Mouse (Mus musculus): ENCODE measurements around the gene Hnrnpk. TPM values are rescaled to one million over a fixed set of nuclear protein-coding genes. Genes with fewer than 3 reads are reported as not detected.
A peak's percentile ranks its signal among the peaks of the same experiment; 100 is the strongest.
"Not testable (repeated sequence)": the region's sequence is repeated elsewhere in the genome, so short reads cannot be mapped to it uniquely, and the experiment has no call there.

Hnrnpk gene
- polyA plus RNA-seq (2015; fragmentation: Nextera tagmentation; extraction: Ambion mirVana), result 956 and 1,061 TPM in 2 replicates

DNA sequence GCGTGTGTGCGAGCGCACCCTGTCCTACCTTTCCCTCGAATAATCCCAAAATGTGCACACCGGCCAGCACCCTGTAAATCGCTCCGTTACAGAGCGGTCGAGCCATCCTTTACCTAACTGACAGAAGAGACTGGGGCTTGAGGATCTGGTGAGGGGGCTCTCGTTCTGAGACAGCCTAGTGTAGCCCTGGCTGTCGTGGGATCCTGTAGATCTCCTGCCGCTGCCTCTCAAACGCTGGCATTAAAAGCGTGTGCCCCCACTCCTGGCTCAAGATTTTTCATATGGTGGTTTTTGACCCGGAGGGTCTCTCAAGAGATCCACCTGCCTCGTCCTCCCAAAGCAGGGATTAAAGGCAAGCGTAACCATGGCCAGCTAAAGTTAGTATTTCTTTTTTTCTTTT is at the start of gene Hnrnpk:
Hnrnpk (minus strand) TSS at position 101 of the 400 bp plus-strand sequence.
- Histone ChIP-seq H3K9ac (ENCODE audit: low read length) (peak within 1 kb of the TSS; percentile 100), H3K4me3 (ENCODE audit: low read length) (peak within 1 kb of the TSS; percentile 99), H3K4me1 (ENCODE audit: control insufficient read depth, insufficient read depth, low read length) (peaks cover 11% of the 10 kb centered on the region), H3K27ac (ENCODE audit: low read length) (peak within 1 kb of the TSS; percentile 99), H3K4me2 (ENCODE audit: low read depth, low read length) (peak within 1 kb of the TSS; percentile 64)
- not testable (repeated sequence) for H3K36me3 ChIP-seq (ENCODE audit: control insufficient read depth, insufficient read depth); H3K9me3 ChIP-seq (replicated peaks; ENCODE audit: control insufficient read depth, low read length); H3K27me3 ChIP-seq (ENCODE audit: control insufficient read depth, insufficient read depth, low read length); ATAC-seq (replicated peaks; ENCODE audit: extremely low read depth, insufficient read depth, low FRiP score)
- WGBS, result 7% methylated on average over 16 of the region's 17 CpGs

DNA sequence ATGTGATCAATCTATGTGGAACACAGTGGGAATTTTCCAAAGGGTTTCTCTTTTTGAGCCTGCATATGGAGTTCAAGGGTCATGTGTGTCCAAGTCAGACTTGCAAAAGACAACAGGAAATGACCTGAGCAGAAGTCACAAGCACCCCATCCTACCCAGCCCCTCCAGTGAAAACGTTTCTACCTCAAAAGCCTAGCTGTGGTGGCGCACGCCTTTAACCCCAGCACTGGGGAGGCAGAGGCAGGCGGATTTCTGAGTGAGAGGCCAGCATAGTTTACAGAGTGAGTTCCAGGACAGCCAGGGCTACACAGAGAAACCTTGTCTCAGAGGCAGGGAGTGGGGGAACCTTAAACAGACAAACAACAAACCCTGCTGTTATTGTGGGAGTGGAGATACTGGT is 49.1 kb upstream of the Hnrnpk start:
- 69% methylated on average over 4 of the region's 4 CpGs for WGBS
- Histone ChIP-seq H3K9ac (ENCODE audit: low read length) (no peak overlapping the region), H3K27me3 (ENCODE audit: control insufficient read depth, insufficient read depth, low read length) (peaks cover 7% of the 10 kb centered on the region), H3K36me3 (ENCODE audit: control insufficient read depth, insufficient read depth) (no peaks in the 10 kb centered on the region), H3K27ac (ENCODE audit: low read length) (no peak overlapping the region), H3K4me1 (ENCODE audit: control insufficient read depth, insufficient read depth, low read length) (peaks cover 3% of the 10 kb centered on the region; the same call in 1 of the 2 replicates), H3K4me2 (ENCODE audit: low read depth, low read length) (peak overlapping the region; percentile 63), H3K4me3 (ENCODE audit: low read length) (no peak overlapping the region), H3K9me3 (replicated peaks; ENCODE audit: control insufficient read depth, low read length) (0 out of 2 replicates have a peak, but pooled peaks cover 2% of the 10 kb centered on the region)
- ATAC-seq (replicated peaks; ENCODE audit: extremely low read depth, insufficient read depth, low FRiP score), result no peak

DNA sequence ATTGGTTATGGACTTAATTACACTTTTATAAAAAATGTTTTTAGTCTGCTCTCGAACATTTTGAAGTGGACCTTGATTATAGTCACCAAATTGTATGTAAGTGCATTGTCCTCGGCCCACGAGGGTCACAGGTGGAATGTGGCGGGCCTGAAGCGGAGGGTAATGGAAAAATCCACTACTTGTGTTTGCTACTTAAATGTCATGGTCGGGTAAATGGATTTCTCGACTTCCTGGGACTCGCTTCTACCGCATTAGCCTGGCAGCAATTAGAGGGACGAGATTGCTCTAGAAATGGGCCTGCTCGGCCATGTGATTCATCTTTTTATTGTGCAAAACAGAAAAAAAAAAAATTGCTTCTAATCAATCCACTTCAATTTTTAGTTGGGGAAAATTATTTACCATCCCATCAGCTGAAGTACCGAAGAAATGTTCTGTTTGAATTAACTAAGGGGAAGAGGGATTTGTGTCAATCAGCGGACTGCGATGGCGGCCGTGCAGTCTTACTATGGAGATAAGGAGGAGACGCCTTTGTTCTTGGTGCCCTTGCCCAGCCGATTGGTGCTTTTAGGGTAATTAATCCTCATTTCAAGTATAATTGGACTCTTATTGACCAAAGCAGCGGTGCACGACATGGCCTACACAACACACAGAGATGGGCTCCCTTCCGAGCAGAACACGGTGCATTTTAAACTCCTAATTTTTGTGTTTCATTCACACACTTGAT is 47.5 kb upstream of the Hnrnpk start:
- no peak for ATAC-seq (replicated peaks; ENCODE audit: extremely low read depth, insufficient read depth, low FRiP score)
- 83% methylated on average over 22 of the region's 22 CpGs for WGBS
- peaks cover 3% of the 10 kb centered on the region; the same call in 1 of the 2 replicates for H3K4me1 ChIP-seq (ENCODE audit: control insufficient read depth, insufficient read depth, low read length)
- no peak overlapping the region for H3K4me3 ChIP-seq (ENCODE audit: low read length)
- no peaks in the 10 kb centered on the region for H3K9me3 ChIP-seq (replicated peaks; ENCODE audit: control insufficient read depth, low read length)
- no peaks in the 10 kb centered on the region for H3K36me3 ChIP-seq (ENCODE audit: control insufficient read depth, insufficient read depth)
- no peak overlapping the region for H3K4me2 ChIP-seq (ENCODE audit: low read depth, low read length)
- H3K27ac ChIP-seq (ENCODE audit: low read length), result no peak overlapping the region
- H3K27me3 ChIP-seq (ENCODE audit: control insufficient read depth, insufficient read depth, low read length), result peaks cover 10% of the 10 kb centered on the region
- no peak overlapping the region for H3K9ac ChIP-seq (ENCODE audit: low read length)

DNA sequence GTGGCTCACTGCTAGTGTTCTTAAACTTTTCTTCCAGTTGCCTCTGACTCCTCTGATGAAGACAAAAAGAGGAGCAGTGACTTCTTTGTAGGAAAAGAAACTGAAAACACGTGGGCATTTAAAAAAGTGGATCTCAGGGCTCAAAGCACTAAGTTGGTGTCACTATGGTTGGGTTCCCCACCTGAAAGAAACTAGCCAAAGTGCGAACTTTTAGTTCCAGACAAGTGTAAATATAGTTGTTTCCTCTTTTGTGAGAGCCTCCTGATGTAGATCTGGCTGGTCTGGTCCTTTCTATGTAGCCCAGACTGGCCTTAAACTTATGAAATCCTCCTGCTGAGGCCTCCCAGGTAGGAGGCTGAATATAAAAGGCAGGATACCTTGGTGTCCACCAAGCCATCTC is 43.4 kb upstream of the Hnrnpk start:
- WGBS, result 77% methylated on average over 2 of the region's 2 CpGs
- H3K4me2 ChIP-seq (ENCODE audit: low read depth, low read length), result no peak overlapping the region
- H3K4me3 ChIP-seq (ENCODE audit: low read length), result no peak overlapping the region
- ATAC-seq (replicated peaks; ENCODE audit: extremely low read depth, insufficient read depth, low FRiP score), result no peak
- no peaks in the 10 kb centered on the region for H3K36me3 ChIP-seq (ENCODE audit: control insufficient read depth, insufficient read depth)
- H3K9ac ChIP-seq (ENCODE audit: low read length), result no peak overlapping the region
- H3K27me3 ChIP-seq (ENCODE audit: control insufficient read depth, insufficient read depth, low read length), result peaks cover 3% of the 10 kb centered on the region; the same call in 1 of the 2 replicates
- H3K27ac ChIP-seq (ENCODE audit: low read length), result no peak overlapping the region
- no peaks in the 10 kb centered on the region for H3K4me1 ChIP-seq (ENCODE audit: control insufficient read depth, insufficient read depth, low read length)
- H3K9me3 ChIP-seq (replicated peaks; ENCODE audit: control insufficient read depth, low read length), result no peaks in the 10 kb centered on the region

DNA sequence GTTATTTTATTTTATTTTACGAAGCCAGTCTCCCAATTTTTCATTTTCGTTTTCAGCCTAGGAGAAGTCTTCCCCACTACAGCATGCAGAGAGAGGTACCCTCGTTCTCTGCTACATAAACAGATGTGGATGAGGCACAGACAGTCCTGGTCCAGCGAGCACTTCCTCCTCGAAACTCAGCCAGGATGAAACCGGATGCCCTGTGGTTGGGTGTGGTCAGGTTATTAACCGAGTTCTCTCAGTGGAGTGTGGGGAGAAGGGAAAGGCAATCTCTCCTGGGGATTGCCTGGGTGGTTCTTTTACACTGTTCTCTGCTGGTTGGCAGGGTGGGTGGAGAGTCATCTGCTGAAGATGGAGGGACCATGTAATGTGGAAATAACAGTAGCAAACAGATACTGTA is 40.6 kb upstream of the Hnrnpk start:
- H3K9ac ChIP-seq (ENCODE audit: low read length), result no peak overlapping the region
- H3K4me3 ChIP-seq (ENCODE audit: low read length), result no peak overlapping the region
- peaks cover 2% of the 10 kb centered on the region; the same call in 1 of the 2 replicates for H3K4me1 ChIP-seq (ENCODE audit: control insufficient read depth, insufficient read depth, low read length)
- peaks cover 3% of the 10 kb centered on the region; the same call in 1 of the 2 replicates for H3K27me3 ChIP-seq (ENCODE audit: control insufficient read depth, insufficient read depth, low read length)
- no peaks in the 10 kb centered on the region for H3K36me3 ChIP-seq (ENCODE audit: control insufficient read depth, insufficient read depth)
- no peak overlapping the region for H3K4me2 ChIP-seq (ENCODE audit: low read depth, low read length)
- H3K27ac ChIP-seq (ENCODE audit: low read length), result no peak overlapping the region
- ATAC-seq (replicated peaks; ENCODE audit: extremely low read depth, insufficient read depth, low FRiP score), result no peak
- H3K9me3 ChIP-seq (replicated peaks; ENCODE audit: control insufficient read depth, low read length), result no peaks in the 10 kb centered on the region
- 48% methylated on average over 7 of the region's 7 CpGs for WGBS

DNA sequence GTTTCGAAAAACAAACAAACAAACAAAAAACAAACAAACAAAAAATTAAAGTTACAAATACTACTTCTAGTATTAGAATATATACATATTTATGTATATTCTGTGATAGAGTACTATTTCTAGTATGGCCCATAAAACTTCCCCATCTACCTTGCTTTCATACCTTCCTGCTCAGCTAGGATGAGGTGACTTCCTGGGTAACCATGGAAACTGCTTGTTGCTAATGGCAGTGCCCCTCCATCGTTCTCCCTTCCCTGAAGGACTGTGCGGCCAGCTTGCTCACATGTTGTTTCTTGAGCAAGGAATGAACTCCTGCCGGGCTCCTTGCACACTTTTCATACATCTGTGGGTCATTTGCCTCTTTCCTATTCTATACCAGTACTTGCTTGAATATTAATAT is 40.2 kb upstream of the Hnrnpk start:
- Histone ChIP-seq H3K27me3 (ENCODE audit: control insufficient read depth, insufficient read depth, low read length) (peaks cover 3% of the 10 kb centered on the region; the same call in 1 of the 2 replicates), H3K9me3 (replicated peaks; ENCODE audit: control insufficient read depth, low read length) (no peaks in the 10 kb centered on the region), H3K4me1 (ENCODE audit: control insufficient read depth, insufficient read depth, low read length) (peaks cover 2% of the 10 kb centered on the region; the same call in 1 of the 2 replicates), H3K9ac (ENCODE audit: low read length) (no peak overlapping the region), H3K27ac (ENCODE audit: low read length) (no peak overlapping the region), H3K4me3 (ENCODE audit: low read length) (no peak overlapping the region), H3K4me2 (ENCODE audit: low read depth, low read length) (no peak overlapping the region), H3K36me3 (ENCODE audit: control insufficient read depth, insufficient read depth) (no peaks in the 10 kb centered on the region)
- no peak for ATAC-seq (replicated peaks; ENCODE audit: extremely low read depth, insufficient read depth, low FRiP score)
- 78% methylated on average over 4 of the region's 4 CpGs for WGBS

DNA sequence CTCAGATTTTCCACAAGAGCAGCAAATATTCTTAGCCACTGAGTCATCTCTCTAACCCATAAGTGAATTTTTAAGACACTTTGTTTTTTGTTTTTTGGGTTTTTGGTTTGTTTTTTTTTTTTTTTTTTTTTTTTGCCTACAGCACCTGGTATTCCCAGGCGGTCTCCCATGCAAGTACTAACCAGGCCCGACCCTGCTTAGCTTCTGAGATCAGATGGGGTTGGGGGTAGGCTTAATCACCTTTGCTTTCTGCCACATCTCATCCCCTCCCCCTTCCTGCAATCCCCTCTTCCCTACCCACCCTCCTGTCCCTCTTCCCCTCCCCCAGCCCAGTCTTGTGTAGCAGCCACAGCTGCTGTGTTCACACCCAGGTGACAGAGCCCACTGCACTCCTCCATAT is 36.6 kb upstream of the Hnrnpk start:
- WGBS, result 60% methylated on average over 2 of the region's 2 CpGs
- no peak overlapping the region for H3K9ac ChIP-seq (ENCODE audit: low read length)
- no peak overlapping the region for H3K4me2 ChIP-seq (ENCODE audit: low read depth, low read length)
- H3K4me1 ChIP-seq (ENCODE audit: control insufficient read depth, insufficient read depth, low read length), result peaks cover 2% of the 10 kb centered on the region; the same call in 1 of the 2 replicates
- H3K27ac ChIP-seq (ENCODE audit: low read length), result no peak overlapping the region
- ATAC-seq (replicated peaks; ENCODE audit: extremely low read depth, insufficient read depth, low FRiP score), result no peak
- no peaks in the 10 kb centered on the region for H3K27me3 ChIP-seq (ENCODE audit: control insufficient read depth, insufficient read depth, low read length)
- 0 out of 2 replicates have a peak, but pooled peaks cover 3% of the 10 kb centered on the region for H3K9me3 ChIP-seq (replicated peaks; ENCODE audit: control insufficient read depth, low read length)
- H3K4me3 ChIP-seq (ENCODE audit: low read length), result no peak overlapping the region
- no peaks in the 10 kb centered on the region for H3K36me3 ChIP-seq (ENCODE audit: control insufficient read depth, insufficient read depth)

DNA sequence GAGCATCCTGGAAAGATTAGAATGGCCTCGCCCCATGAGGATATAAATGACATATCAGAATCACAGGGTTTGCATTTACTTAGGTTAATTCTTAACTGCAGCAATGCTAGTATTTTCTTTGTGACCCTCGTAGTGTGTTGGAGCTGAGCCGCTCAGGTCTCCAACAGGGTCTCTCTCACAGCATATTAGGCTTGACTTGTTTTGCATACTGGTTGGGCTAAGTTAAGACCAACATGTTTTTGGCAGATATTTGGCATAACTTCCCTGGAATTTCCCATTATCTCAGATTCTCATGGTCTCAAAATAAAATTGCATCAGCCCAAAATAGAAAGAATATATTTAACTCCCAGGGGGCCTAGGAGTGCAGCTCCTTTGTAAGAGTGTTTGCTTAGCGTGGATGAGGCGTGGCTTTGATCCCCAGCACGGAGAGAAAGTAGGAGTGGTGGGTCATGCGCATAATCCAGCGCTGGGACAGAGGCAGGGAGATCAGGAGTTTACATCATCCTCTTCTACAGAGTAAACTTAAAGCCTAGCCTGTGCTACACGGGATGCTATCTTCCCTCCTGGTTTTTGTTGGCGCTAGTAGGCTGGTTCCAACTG is 20.0 kb upstream of the Hnrnpk start:
- ATAC-seq (replicated peaks; ENCODE audit: extremely low read depth, insufficient read depth, low FRiP score), result peak; percentile 91
- peaks cover 12% of the 10 kb centered on the region for H3K4me1 ChIP-seq (ENCODE audit: control insufficient read depth, insufficient read depth, low read length)
- H3K4me2 ChIP-seq (ENCODE audit: low read depth, low read length), result peak overlapping the region; percentile 26; the same call in 1 of the 2 replicates
- no peak overlapping the region for H3K4me3 ChIP-seq (ENCODE audit: low read length)
- no peak overlapping the region for H3K9ac ChIP-seq (ENCODE audit: low read length)
- 26% methylated on average over 10 of the region's 10 CpGs for WGBS
- no peaks in the 10 kb centered on the region for H3K9me3 ChIP-seq (replicated peaks; ENCODE audit: control insufficient read depth, low read length)
- no peaks in the 10 kb centered on the region for H3K36me3 ChIP-seq (ENCODE audit: control insufficient read depth, insufficient read depth)
- H3K27ac ChIP-seq (ENCODE audit: low read length), result peak overlapping the region; percentile 84
- H3K27me3 ChIP-seq (ENCODE audit: control insufficient read depth, insufficient read depth, low read length), result no peaks in the 10 kb centered on the region

DNA sequence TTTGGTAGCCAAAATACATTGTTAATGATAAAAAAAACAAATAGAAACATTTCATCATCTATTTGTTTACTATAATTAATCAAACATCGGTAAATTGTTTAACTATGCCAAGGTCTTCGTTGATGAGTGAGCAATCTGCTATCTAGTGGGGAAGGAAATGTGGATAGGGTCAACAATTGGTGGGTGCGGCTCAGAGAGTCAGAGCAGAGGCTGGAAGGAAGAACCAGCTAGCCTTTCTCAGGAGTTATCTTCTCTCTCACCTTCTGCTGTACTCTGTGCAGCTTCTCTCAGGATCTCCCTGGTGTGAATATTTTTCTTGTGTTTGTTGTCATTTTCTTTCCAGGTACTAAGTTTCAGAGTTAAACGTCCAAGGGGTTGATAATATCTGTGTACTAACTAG is 19.1 kb upstream of the Hnrnpk start:
- H3K9ac ChIP-seq (ENCODE audit: low read length), result no peak overlapping the region
- H3K9me3 ChIP-seq (replicated peaks; ENCODE audit: control insufficient read depth, low read length), result no peaks in the 10 kb centered on the region
- H3K4me2 ChIP-seq (ENCODE audit: low read depth, low read length), result no peak overlapping the region
- no peak overlapping the region for H3K4me3 ChIP-seq (ENCODE audit: low read length)
- no peak overlapping the region for H3K27ac ChIP-seq (ENCODE audit: low read length)
- H3K36me3 ChIP-seq (ENCODE audit: control insufficient read depth, insufficient read depth), result no peaks in the 10 kb centered on the region
- H3K4me1 ChIP-seq (ENCODE audit: control insufficient read depth, insufficient read depth, low read length), result peaks cover 12% of the 10 kb centered on the region
- no peaks in the 10 kb centered on the region for H3K27me3 ChIP-seq (ENCODE audit: control insufficient read depth, insufficient read depth, low read length)
- ATAC-seq (replicated peaks; ENCODE audit: extremely low read depth, insufficient read depth, low FRiP score), result no peak
- 68% methylated on average over 4 of the region's 4 CpGs for WGBS

Measured in heart, embryonic 16.5 days (tissue).